Mouse (Mus musculus) megakaryocyte, embryonic 14.5 days (primary cell): ENCODE measurements around the gene Rnf212. TPM values are rescaled to one million over a fixed set of nuclear protein-coding genes. Genes with fewer than 3 reads are reported as not detected.

Source experiments
- H3K27me3 ChIP-seq: replicated peaks from 2 replicates; pipeline ENCODE3; 2012; ENCODE audit warnings: inconsistent platforms
- H3K36me3 ChIP-seq: replicated peaks from 2 replicates; pipeline ENCODE3; 2012; ENCODE audit warnings: low read length, inconsistent platforms, mixed read lengths
- H3K4me1 ChIP-seq: 2 replicates; pipeline ENCODE4 v1.6.1; 2012; ENCODE audit warnings: inconsistent platforms
- H3K4me3 ChIP-seq: replicated peaks from 2 replicates; pipeline ENCODE3; 2012; ENCODE audit warnings: moderate library complexity, mild to moderate bottlenecking, inconsistent platforms
- H3K9me3 ChIP-seq: 2 replicates; pipeline ENCODE4 v1.6.1; 2012; ENCODE audit warnings: inconsistent platforms
- FLI1 ChIP-seq: IDR thresholded peaks from 2 replicates; pipeline ENCODE4 v1.6.1; 2012; ENCODE audit warnings: low read length, inconsistent platforms, mixed read lengths
- GATA1 ChIP-seq: IDR thresholded peaks from 3 replicates; pipeline ENCODE4 v1.6.1; 2012; ENCODE audit warnings: mixed read lengths, low read length, inconsistent platforms, borderline replicate concordance
- polyA plus RNA-seq: library from polyadenylated mRNA; stranded (reverse); fragments of >175 nt; gene quantifications from 2 replicates; pipeline ENCODE4 v1.2.3, GENCODE M21; 2012; ENCODE audit warnings: low replicate concordance; ENCODE audit not compliant: insufficient read depth

Gene Rnf212
- polyA plus RNA-seq, 1 experiment: not detected

GRCm38 (mm10) chr5:108700346-108700745 lies 74.4 kb downstream of the Rnf212 start:
- peaks cover 11% of the 10 kb centered on the region; the same call in 1 of the 2 replicates for H3K4me1 ChIP-seq
- no peak overlapping the region for H3K4me3 ChIP-seq

GRCm38 (mm10) chr5:108697341-108697753 lies 77.4 kb downstream of the Rnf212 start:
- peaks cover 88% of the 10 kb centered on the region for H3K27me3 ChIP-seq
- no peaks in the 10 kb centered on the region for H3K9me3 ChIP-seq
- TF ChIP-seq FLI1 (no peak), GATA1 (no peak)
- H3K36me3 ChIP-seq: no peaks in the 10 kb centered on the region
- H3K4me1 ChIP-seq: peaks cover 37% of the 10 kb centered on the region
- no peak overlapping the region for H3K4me3 ChIP-seq

More at GRCm38 (mm10) chr5:108700346-108700745, 74.4 kb downstream of the Rnf212 start:
- H3K27me3 ChIP-seq: peaks cover 74% of the 10 kb centered on the region
- no peaks in the 10 kb centered on the region for H3K9me3 ChIP-seq
- TF ChIP-seq GATA1: no peak
- no peak for TF ChIP-seq FLI1
- no peaks in the 10 kb centered on the region for H3K36me3 ChIP-seq

GRCm38 (mm10) chr5:108696542-108696941 lies 78.2 kb downstream of the Rnf212 start:
- TF ChIP-seq FLI1: no peak
- TF ChIP-seq GATA1: no peak
- H3K9me3 ChIP-seq: no peaks in the 10 kb centered on the region
- H3K36me3 ChIP-seq: no peaks in the 10 kb centered on the region
- H3K4me1 ChIP-seq: peaks cover 45% of the 10 kb centered on the region
- H3K27me3 ChIP-seq: peaks cover 83% of the 10 kb centered on the region
- H3K4me3 ChIP-seq: no peak overlapping the region

GRCm38 (mm10) chr5:108695861-108696260 lies 78.9 kb downstream of the Rnf212 start:
- TF ChIP-seq GATA1 (no peak), FLI1 (no peak)
- H3K27me3 ChIP-seq: peaks cover 78% of the 10 kb centered on the region
- H3K4me3 ChIP-seq: no peak overlapping the region
- no peaks in the 10 kb centered on the region for H3K36me3 ChIP-seq
- peaks cover 48% of the 10 kb centered on the region for H3K4me1 ChIP-seq
- no peaks in the 10 kb centered on the region for H3K9me3 ChIP-seq

GRCm38 (mm10) chr5:108694352-108695261 lies 80.2 kb downstream of the Rnf212 start:
- Histone ChIP-seq H3K4me3 (peak overlapping the region; percentile 91), H3K9me3 (no peaks in the 10 kb centered on the region), H3K4me1 (peaks cover 48% of the 10 kb centered on the region), H3K36me3 (no peaks in the 10 kb centered on the region), H3K27me3 (peaks cover 68% of the 10 kb centered on the region)
- TF ChIP-seq GATA1 (no peak), FLI1 (no peak)

- H3K27me3 ChIP-seq: peaks cover 66% of the 10 kb centered on the region
- no peaks in the 10 kb centered on the region for H3K36me3 ChIP-seq
- no peak for TF ChIP-seq FLI1
- no peak for TF ChIP-seq GATA1
- H3K9me3 ChIP-seq: no peaks in the 10 kb centered on the region
- H3K4me3 ChIP-seq: peak overlapping the region; percentile 91
- H3K4me1 ChIP-seq: peaks cover 48% of the 10 kb centered on the region
Measured at GRCm38 (mm10) chr5:108693872-108694288, 80.9 kb downstream of the Rnf212 start.

- H3K4me3 ChIP-seq: peak within 1 kb of the TSS; percentile 91
- H3K4me1 ChIP-seq: peaks cover 48% of the 10 kb centered on the region
- H3K36me3 ChIP-seq: no peaks in the 10 kb centered on the region
- no peaks in the 10 kb centered on the region for H3K9me3 ChIP-seq
- no peak for TF ChIP-seq GATA1
- TF ChIP-seq FLI1: no peak
- peaks cover 55% of the 10 kb centered on the region for H3K27me3 ChIP-seq
Measured at GRCm38 (mm10) chr5:108692271-108692670, 82.5 kb downstream of the Rnf212 start, which contains the start of gene Fgfrl1. Gene Fgfrl1 (plus strand): TSS chr5:108692382.

- Histone ChIP-seq H3K36me3 (no peaks in the 10 kb centered on the region), H3K4me3 (no peak overlapping the region), H3K9me3 (no peaks in the 10 kb centered on the region), H3K4me1 (peaks cover 45% of the 10 kb centered on the region), H3K27me3 (peaks cover 50% of the 10 kb centered on the region)
- TF ChIP-seq FLI1: no peak
- TF ChIP-seq GATA1: no peak
Measured at GRCm38 (mm10) chr5:108691152-108691551, 83.6 kb downstream of the Rnf212 start.

GRCm38 (mm10) chr5:108689091-108689490 lies 85.7 kb downstream of the Rnf212 start:
- Histone ChIP-seq H3K4me3 (no peak overlapping the region), H3K4me1 (peaks cover 28% of the 10 kb centered on the region), H3K36me3 (no peaks in the 10 kb centered on the region), H3K9me3 (no peaks in the 10 kb centered on the region), H3K27me3 (peaks cover 29% of the 10 kb centered on the region)
- TF ChIP-seq GATA1: no peak
- no peak for TF ChIP-seq FLI1

GRCm38 (mm10) chr5:108680871-108681270 lies 93.9 kb downstream of the Rnf212 start:
- peak overlapping the region; percentile 29 for H3K4me3 ChIP-seq
- no peaks in the 10 kb centered on the region for H3K27me3 ChIP-seq
- TF ChIP-seq FLI1 (no peak), GATA1 (no peak)
- peaks cover 15% of the 10 kb centered on the region for H3K4me1 ChIP-seq
- no peaks in the 10 kb centered on the region for H3K9me3 ChIP-seq
- H3K36me3 ChIP-seq: peaks cover 25% of the 10 kb centered on the region
